Mouse (Mus musculus): ENCODE measurements around the gene Xpnpep2.
A peak's percentile ranks its signal among the peaks of the same experiment; 100 is the strongest.

Xpnpep2 gene

GRCm38 (mm10) chrX:48124132-48125071 is 15.9 kb downstream of the Xpnpep2 start:
- DNase-seq (ENCODE audit: low read depth, low spot score): peak; percentile 72

GRCm38 (mm10) chrX:48126903-48127476 is 18.5 kb downstream of the Xpnpep2 start:
- DNase-seq (ENCODE audit: low read depth, low spot score): no peak

GRCm38 (mm10) chrX:48127502-48128218 is 19.1 kb downstream of the Xpnpep2 start:
- peak; percentile 11 for DNase-seq (ENCODE audit: low read depth, low spot score)

GRCm38 (mm10) chrX:48129167-48129566 is 20.6 kb downstream of the Xpnpep2 start:
- no peak for DNase-seq (ENCODE audit: low read depth, low spot score)

GRCm38 (mm10) chrX:48136935-48137334 is 28.4 kb downstream of the Xpnpep2 start:
- DNase-seq (ENCODE audit: low read depth, low spot score): no peak

- DNase-seq (ENCODE audit: low read depth, low spot score): peak; percentile 42
Measured at GRCm38 (mm10) chrX:48138011-48138410, 29.5 kb downstream of the Xpnpep2 start.

GRCm38 (mm10) chrX:48138539-48139275 is 30.2 kb downstream of the Xpnpep2 start:
- peak; percentile 26 for DNase-seq (ENCODE audit: low read depth, low spot score)

- DNase-seq (ENCODE audit: low read depth, low spot score): peak; percentile 65
Measured at GRCm38 (mm10) chrX:48139368-48140285, 31.1 kb downstream of the Xpnpep2 start.

GRCm38 (mm10) chrX:48140286-48140877 is 31.9 kb downstream of the Xpnpep2 start:
- no peak for DNase-seq (ENCODE audit: low read depth, low spot score)

- peak; percentile 23 for DNase-seq (ENCODE audit: low read depth, low spot score)
Measured at GRCm38 (mm10) chrX:48141481-48141880, 33.0 kb downstream of the Xpnpep2 start.

- peak; percentile 26 for DNase-seq (ENCODE audit: low read depth, low spot score)
Measured at GRCm38 (mm10) chrX:48143415-48144335, 35.1 kb downstream of the Xpnpep2 start.

GRCm38 (mm10) chrX:48146262-48146661 is 37.7 kb downstream of the Xpnpep2 start, which contains the start of gene Sash3:
Gene Sash3 (plus strand): TSS chrX:48146436.
- no peak for DNase-seq (ENCODE audit: low read depth, low spot score)

- DNase-seq (ENCODE audit: low read depth, low spot score): no peak
Measured at GRCm38 (mm10) chrX:48147226-48147625, 38.7 kb downstream of the Xpnpep2 start.

- no peak for DNase-seq (ENCODE audit: low read depth, low spot score)
Measured at GRCm38 (mm10) chrX:48147741-48148186, 39.2 kb downstream of the Xpnpep2 start.

- no peak for DNase-seq (ENCODE audit: low read depth, low spot score)
Measured at GRCm38 (mm10) chrX:48152106-48152505, 43.6 kb downstream of the Xpnpep2 start.

GRCm38 (mm10) chrX:48153414-48153813 is 44.9 kb downstream of the Xpnpep2 start:
- DNase-seq (ENCODE audit: low read depth, low spot score): no peak

GRCm38 (mm10) chrX:48153949-48154348 is 45.4 kb downstream of the Xpnpep2 start:
- DNase-seq (ENCODE audit: low read depth, low spot score): no peak

GRCm38 (mm10) chrX:48155489-48155888 is 47.0 kb downstream of the Xpnpep2 start:
- DNase-seq (ENCODE audit: low read depth, low spot score): no peak

- no peak for DNase-seq (ENCODE audit: low read depth, low spot score)
Measured at GRCm38 (mm10) chrX:48157396-48157795, 48.9 kb downstream of the Xpnpep2 start.

All from ZHBTc4 (cell line).